Mouse (Mus musculus) telencephalon, adult 2 months (tissue): ENCODE measurements around the gene Tas2r144.

Experiments used
- DNase-seq: peaks from one replicate; pipeline ENCODE4 v3.0.0-alpha.2; 2011; ENCODE audit warnings: low read depth, low spot score

The Tas2r144 gene

GRCm38 (mm10) chr6:42264626-42265312 is 49.6 kb downstream of the Tas2r144 start, which contains the start of gene Casp2:
TSS of gene Casp2 (plus strand) at chr6:42264985.
- peak; percentile 99 for DNase-seq
